In the genomic region with DNA sequence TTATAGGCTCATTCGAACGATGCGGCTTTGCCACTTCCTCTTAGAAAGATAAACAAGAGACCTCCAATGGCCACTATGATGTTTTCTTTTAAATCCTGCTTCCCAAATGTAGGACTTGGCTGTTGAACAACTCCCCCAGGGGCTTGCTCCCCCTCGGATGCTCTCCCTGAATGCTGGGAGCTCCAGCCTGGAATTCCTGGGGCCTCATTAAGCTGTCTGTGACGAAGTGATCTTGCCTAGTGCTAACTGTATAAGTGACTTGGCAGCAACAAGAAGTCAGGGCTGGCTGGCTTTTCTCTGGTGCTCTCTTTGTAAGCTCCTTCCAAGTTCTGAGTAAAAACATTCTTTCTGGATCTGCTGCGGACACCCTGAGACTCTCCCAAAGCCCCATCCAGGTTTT, we compare ENCODE assay signal across 19 mouse cellular contexts.
DNase-seq lines count a peak whose midpoint lies in the region; ATAC-seq and TF ChIP-seq lines count a peak whose summit lies in the region.
"Had no signal": no experiment of that assay in that cellular context is flagged by ENCODE, and none has a peak within 500 bp of the region (broad histone marks: within the 10 kb centered on the region; RNA-seq: fewer than 3 reads in every experiment).

No protein-coding gene starts in this region.

- H3K36me3 ChIP-seq in forebrain, embryonic 13.5 days (ENCODE audit: poor library complexity, severe bottlenecking) = no peaks in the 10 kb centered on the region
- H3K36me3 ChIP-seq in forebrain, embryonic 11.5 days (ENCODE audit: control insufficient read depth, insufficient read depth, low read length) = no peaks in the 10 kb centered on the region
- H3K36me3 ChIP-seq in hindbrain, postnatal 0 days (ENCODE audit: insufficient read depth, low read length) = no peaks in the 10 kb centered on the region
- H3K36me3 ChIP-seq in hindbrain, embryonic 13.5 days = no peaks in the 10 kb centered on the region
- H3K36me3 ChIP-seq in lung, embryonic 14.5 days (ENCODE audit: insufficient read depth) = no peaks in the 10 kb centered on the region
- H3K36me3 ChIP-seq: neural tube, embryonic 13.5 days had no signal

- 0 out of 2 replicates have a peak overlapping the region, but pooled peaks have one; percentile 31 for H3K27ac ChIP-seq in forebrain, embryonic 13.5 days
- no peak overlapping the region for H3K27ac ChIP-seq in forebrain, embryonic 11.5 days (ENCODE audit: low read depth, low read length)
- H3K27ac ChIP-seq in hindbrain, postnatal 0 days = peak overlapping the region; percentile 26; the same call in 1 of the 2 replicates
- H3K27ac ChIP-seq in hindbrain, embryonic 13.5 days = no peak overlapping the region
- H3K27ac ChIP-seq in lung, embryonic 14.5 days (ENCODE audit: low read depth) = peak overlapping the region; percentile 73
- H3K27ac ChIP-seq: neural tube, embryonic 13.5 days had no signal

- H3K9me3 ChIP-seq in forebrain, embryonic 13.5 days (replicated peaks) = no peaks in the 10 kb centered on the region
- H3K9me3 ChIP-seq in forebrain, embryonic 11.5 days (ENCODE audit: control insufficient read depth, low read length) = no peaks in the 10 kb centered on the region
- no peaks in the 10 kb centered on the region for H3K9me3 ChIP-seq in hindbrain, postnatal 0 days (ENCODE audit: low read length)
- no peaks in the 10 kb centered on the region for H3K9me3 ChIP-seq in hindbrain, embryonic 13.5 days
- no peaks in the 10 kb centered on the region for H3K9me3 ChIP-seq in lung, embryonic 14.5 days (ENCODE audit: low read depth, low read length)
- H3K9me3 ChIP-seq: neural tube, embryonic 13.5 days had no signal

- H3K27me3 ChIP-seq in forebrain, embryonic 13.5 days = peaks cover 46% of the 10 kb centered on the region
- peaks cover 22% of the 10 kb centered on the region for H3K27me3 ChIP-seq in forebrain, embryonic 11.5 days (ENCODE audit: control insufficient read depth, insufficient read depth, low read length)
- H3K27me3 ChIP-seq in hindbrain, postnatal 0 days (ENCODE audit: insufficient read depth, low read length) = no peaks in the 10 kb centered on the region; the same call in none of the 2 replicates
- H3K27me3 ChIP-seq in hindbrain, embryonic 13.5 days = peaks cover 74% of the 10 kb centered on the region
- H3K27me3 ChIP-seq in lung, embryonic 14.5 days (ENCODE audit: insufficient read depth, low read length) = 0 out of 2 replicates have a peak, but pooled peaks cover 4% of the 10 kb centered on the region

- WGBS in forebrain, embryonic 13.5 days = 35% methylated on average over 6 of the region's 6 CpGs
- WGBS in forebrain, embryonic 11.5 days = 37% methylated on average over 6 of the region's 6 CpGs
- WGBS in hindbrain, postnatal 0 days = 33% methylated on average over 6 of the region's 6 CpGs
- 56% methylated on average over 6 of the region's 6 CpGs for WGBS in hindbrain, embryonic 13.5 days
- 24% methylated on average over 6 of the region's 6 CpGs for WGBS in lung, embryonic 14.5 days

- H3K4me1 ChIP-seq in forebrain, embryonic 13.5 days = peaks cover 23% of the 10 kb centered on the region
- H3K4me1 ChIP-seq in forebrain, embryonic 11.5 days (replicated peaks; ENCODE audit: control insufficient read depth, insufficient read depth, low read length) = peaks cover 1% of the 10 kb centered on the region; the same call in 1 of the 2 replicates
- 0 out of 2 replicates have a peak, but pooled peaks cover 3% of the 10 kb centered on the region for H3K4me1 ChIP-seq in hindbrain, postnatal 0 days (ENCODE audit: insufficient read depth, low read length)
- peaks cover 29% of the 10 kb centered on the region for H3K4me1 ChIP-seq in hindbrain, embryonic 13.5 days (replicated peaks)
- H3K4me1 ChIP-seq in lung, embryonic 14.5 days (ENCODE audit: insufficient read depth) = peaks cover 24% of the 10 kb centered on the region

- no peak for DNase-seq in forebrain, embryonic 11.5 days (ENCODE audit: low spot score)
- DNase-seq in hindbrain, postnatal 0 days (ENCODE audit: low spot score) = peak; percentile 46
- peak; percentile 80 for DNase-seq in lung, embryonic 14.5 days
- DNase-seq in lung, postnatal 36 days = no peak
- peak; percentile 67 for DNase-seq in brain, embryonic 14.5 days (ENCODE audit: low read depth)
- DNase-seq in spleen, adult 18-20 months = no peak
- DNase-seq: cerebellum, adult 11 months; cerebellum, postnatal 14 days; embryo, embryonic 11 days; gastrocnemius, postnatal 14 days; heart, postnatal 36 days; liver; liver, postnatal 0 days; right cerebral cortex, postnatal 25 days; thymus, postnatal 36 days had no signal

- H3K4me2 ChIP-seq in forebrain, embryonic 13.5 days = no peak overlapping the region
- H3K4me2 ChIP-seq in forebrain, embryonic 11.5 days (ENCODE audit: low read depth, low read length, severe bottlenecking) = no peak overlapping the region
- no peak overlapping the region for H3K4me2 ChIP-seq in hindbrain, postnatal 0 days (ENCODE audit: low read depth, low read length)
- no peak overlapping the region for H3K4me2 ChIP-seq in hindbrain, embryonic 13.5 days
- peak overlapping the region; percentile 12; the same call in 1 of the 2 replicates for H3K4me2 ChIP-seq in lung, embryonic 14.5 days
- H3K4me2 ChIP-seq: neural tube, embryonic 13.5 days had no signal

- no peak for ATAC-seq in forebrain, embryonic 13.5 days
- no peak for ATAC-seq in forebrain, embryonic 11.5 days (replicated peaks; ENCODE audit: low FRiP score)
- ATAC-seq in hindbrain, postnatal 0 days = no peak
- no peak for ATAC-seq in hindbrain, embryonic 13.5 days (ENCODE audit: low FRiP score)
- no peak for ATAC-seq in lung, embryonic 14.5 days (ENCODE audit: insufficient read depth)
- ATAC-seq: liver, postnatal 0 days had no signal

- no peak overlapping the region for H3K9ac ChIP-seq in forebrain, embryonic 13.5 days
- H3K9ac ChIP-seq in forebrain, embryonic 11.5 days (ENCODE audit: low read length) = no peak overlapping the region
- no peak overlapping the region for H3K9ac ChIP-seq in hindbrain, postnatal 0 days (replicated peaks; ENCODE audit: low read length)
- no peak overlapping the region for H3K9ac ChIP-seq in hindbrain, embryonic 13.5 days
- no peak overlapping the region for H3K9ac ChIP-seq in lung, embryonic 14.5 days
- H3K9ac ChIP-seq: liver, postnatal 0 days; neural tube, embryonic 13.5 days had no signal

- no peak for TF ChIP-seq POLR2A in brain, embryonic 14.5 days (IDR thresholded peaks at IDR 0.05; ENCODE audit: borderline replicate concordance, extremely low read depth, insufficient read depth, insufficient read length, poor library complexity, severe bottlenecking)

- no peak for TF ChIP-seq CTCF in hindbrain, postnatal 0 days (IDR thresholded peaks at IDR 0.05; ENCODE audit: low read depth)
- no peak for TF ChIP-seq CTCF in lung, embryonic 14.5 days (IDR thresholded peaks at IDR 0.05; ENCODE audit: low read depth)
- TF ChIP-seq CTCF in brain, embryonic 14.5 days (IDR thresholded peaks at IDR 0.05; ENCODE audit: borderline replicate concordance, extremely low read depth, insufficient read depth, insufficient read length) = no peak

- no peak overlapping the region for H3K4me3 ChIP-seq in forebrain, embryonic 13.5 days
- no peak overlapping the region for H3K4me3 ChIP-seq in forebrain, embryonic 11.5 days (ENCODE audit: low read depth, low read length)
- no peak overlapping the region for H3K4me3 ChIP-seq in hindbrain, postnatal 0 days (ENCODE audit: low read length)
- H3K4me3 ChIP-seq in hindbrain, embryonic 13.5 days = no peak overlapping the region
- no peak overlapping the region for H3K4me3 ChIP-seq in lung, embryonic 14.5 days (ENCODE audit: low read depth, low read length)
- H3K4me3 ChIP-seq: megakaryocyte, embryonic 14.5 days; neural tube, embryonic 13.5 days had no signal

Comparison
In these comparisons a context has a peak if more than half of its experiments do, and no peak if none do; other contexts are left out.
1. H3K27ac ChIP-seq: peak in forebrain, embryonic 13.5 days (single experiment), hindbrain, postnatal 0 days (single experiment) and lung, embryonic 14.5 days (single experiment); none in forebrain, embryonic 11.5 days (single experiment) and hindbrain, embryonic 13.5 days (single experiment).
2. DNase-seq: peak in hindbrain, postnatal 0 days (single experiment), lung, embryonic 14.5 days (single experiment) and brain, embryonic 14.5 days (single experiment); none in forebrain, embryonic 11.5 days (single experiment), lung, postnatal 36 days (single experiment) and spleen, adult 18-20 months (0 of 2).